Mouse (Mus musculus) cerebellum, adult 11 months (tissue): ENCODE measurements around the gene Tent5c.

Source experiments
- DNase-seq: peaks from one replicate; pipeline ENCODE4 v3.0.0; 2022

Gene Tent5c

GRCm38 (mm10) chr3:100485390-100486132 lies 3.6 kb downstream of the Tent5c start:
- DNase-seq = no peak

GRCm38 (mm10) chr3:100482971-100483610 lies 6.0 kb downstream of the Tent5c start:
- no peak for DNase-seq

DNA sequence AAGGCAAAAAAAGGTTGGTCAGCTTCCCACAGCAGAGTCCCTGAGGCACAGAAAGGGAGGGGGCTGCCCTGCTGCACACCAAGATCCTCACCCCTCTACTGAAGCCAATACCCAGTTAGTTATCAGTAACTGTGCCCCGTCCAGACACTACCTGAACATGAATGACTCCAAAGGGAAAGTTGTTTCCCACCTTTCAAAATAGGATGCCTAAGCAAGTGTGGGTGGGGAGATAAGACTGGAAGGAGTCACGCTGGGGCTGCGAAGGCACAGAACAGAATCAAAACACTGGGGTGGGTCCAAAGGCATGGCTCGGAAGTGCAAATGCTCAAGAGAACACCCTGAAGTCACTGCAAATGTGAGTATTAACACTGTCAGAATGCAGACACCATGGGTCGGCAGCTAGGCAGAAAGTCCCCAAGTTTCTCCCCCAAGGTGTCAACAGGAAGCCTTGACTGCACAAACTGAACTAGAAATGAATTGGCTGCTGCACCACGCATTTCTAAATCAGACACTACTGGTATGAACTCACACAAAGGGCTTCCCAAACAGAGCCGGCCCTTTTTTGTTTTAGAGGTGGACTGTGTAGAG lies 6.7 kb downstream of the Tent5c start:
- DNase-seq = no peak

DNA sequence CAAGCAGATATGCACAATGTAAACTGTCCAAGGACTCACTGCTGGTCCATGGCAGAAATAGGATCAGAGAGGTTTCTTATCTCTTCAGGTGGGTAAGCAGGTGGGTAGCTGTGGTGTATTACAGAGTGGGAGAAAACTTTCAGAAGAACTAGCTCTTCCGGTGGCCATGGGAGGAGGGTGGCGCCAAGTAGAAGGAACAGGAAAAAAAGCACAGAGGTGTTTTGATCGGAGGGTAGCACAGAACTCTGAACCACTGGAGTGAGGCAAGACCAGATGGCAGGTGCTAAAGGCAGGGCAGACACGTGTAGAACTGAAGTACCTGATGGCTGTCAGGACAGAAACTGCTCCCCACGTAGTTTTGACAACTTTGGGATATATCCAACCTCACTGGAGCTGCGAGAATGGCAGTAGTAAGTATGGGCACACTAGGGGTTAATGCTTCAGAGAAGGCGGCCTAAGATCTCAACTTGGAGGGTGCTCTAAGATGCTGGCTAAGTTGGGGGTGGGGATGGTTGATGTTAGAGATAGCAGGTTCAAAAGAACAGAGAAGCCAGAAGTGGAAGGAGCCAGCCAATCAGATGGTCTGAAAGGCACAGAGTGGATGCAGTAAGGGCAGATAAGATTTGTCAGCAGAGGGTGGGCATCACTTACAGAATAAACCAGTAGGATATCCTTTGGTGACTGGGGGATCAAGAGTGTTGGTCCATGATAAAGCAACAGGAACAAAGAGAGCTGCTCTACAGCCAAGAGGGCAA lies 8.7 kb downstream of the Tent5c start:
- no peak for DNase-seq

- no peak for DNase-seq
Observed at GRCm38 (mm10) chr3:100474950-100475472, 14.1 kb downstream of the Tent5c start.

DNA sequence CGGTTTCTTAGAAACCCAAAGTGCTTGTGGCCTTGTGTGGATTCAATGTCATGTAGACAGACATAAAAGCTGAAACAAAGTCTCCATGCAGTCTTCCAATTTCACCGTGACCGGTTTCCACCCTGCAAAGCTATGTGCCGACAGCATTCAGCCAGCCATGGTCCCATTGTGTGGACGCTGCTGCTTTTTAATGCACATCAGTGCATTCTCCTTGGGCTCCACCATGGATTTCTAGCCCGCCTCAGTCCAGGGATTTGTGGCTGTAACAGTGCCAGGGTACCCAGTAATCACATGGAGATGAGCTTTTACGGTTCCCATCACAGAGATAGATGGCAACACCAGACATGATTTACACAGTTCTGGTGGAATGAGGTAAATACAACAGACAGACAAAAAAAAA lies 14.6 kb downstream of the Tent5c start:
- no peak for DNase-seq

- DNase-seq = no peak
Observed at GRCm38 (mm10) chr3:100473146-100473545, 16.0 kb downstream of the Tent5c start.

- DNase-seq = no peak
Observed at GRCm38 (mm10) chr3:100470902-100471301, 18.2 kb downstream of the Tent5c start.

GRCm38 (mm10) chr3:100470101-100470500 lies 19.0 kb downstream of the Tent5c start:
- no peak for DNase-seq

- no peak for DNase-seq
Observed at GRCm38 (mm10) chr3:100466551-100466950, 22.6 kb downstream of the Tent5c start.

DNA sequence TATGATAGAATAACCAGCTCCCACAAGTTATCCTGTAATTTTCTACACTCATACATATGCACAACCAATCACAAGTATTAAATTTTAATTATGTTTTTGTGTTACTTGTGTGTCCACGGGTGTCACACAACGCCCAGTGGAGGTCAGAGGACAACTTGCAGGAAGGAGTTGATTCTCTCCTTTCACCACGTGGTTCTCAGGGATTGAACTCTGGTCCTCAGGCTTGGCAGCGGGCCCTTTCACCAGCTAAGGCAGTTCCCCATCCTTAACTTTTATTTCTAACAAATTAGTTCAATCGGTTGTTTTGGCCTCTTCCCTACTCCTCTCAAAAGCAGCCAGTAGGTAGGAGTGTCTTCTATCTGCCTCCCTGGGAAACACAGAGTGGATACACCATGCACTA lies 24.5 kb downstream of the Tent5c start:
- no peak for DNase-seq

- no peak for DNase-seq
Observed at GRCm38 (mm10) chr3:100463959-100464265, 25.2 kb downstream of the Tent5c start.

GRCm38 (mm10) chr3:100463160-100463958 lies 25.8 kb downstream of the Tent5c start:
- no peak for DNase-seq

GRCm38 (mm10) chr3:100462235-100463083 lies 26.7 kb downstream of the Tent5c start:
- DNase-seq = no peak

DNA sequence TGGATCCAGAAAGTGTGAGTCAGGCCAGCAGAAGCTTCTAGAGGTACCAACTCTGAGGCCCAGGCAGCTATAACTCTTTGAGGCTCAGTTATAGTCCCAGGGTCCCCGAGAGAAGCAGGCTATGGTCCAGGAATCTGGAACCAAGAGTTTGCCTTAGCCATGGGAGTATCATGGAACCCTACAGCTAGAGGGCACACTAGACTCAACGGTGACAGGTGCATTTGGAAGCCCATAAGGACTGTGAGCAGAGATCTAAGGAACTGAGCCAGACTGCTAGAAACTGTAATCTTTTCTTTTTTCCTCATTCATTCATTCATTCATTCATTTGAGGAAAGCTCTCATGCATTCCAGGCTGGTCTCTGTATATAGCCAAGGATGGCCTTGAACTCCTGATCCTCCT lies 28.6 kb downstream of the Tent5c start:
- no peak for DNase-seq

DNA sequence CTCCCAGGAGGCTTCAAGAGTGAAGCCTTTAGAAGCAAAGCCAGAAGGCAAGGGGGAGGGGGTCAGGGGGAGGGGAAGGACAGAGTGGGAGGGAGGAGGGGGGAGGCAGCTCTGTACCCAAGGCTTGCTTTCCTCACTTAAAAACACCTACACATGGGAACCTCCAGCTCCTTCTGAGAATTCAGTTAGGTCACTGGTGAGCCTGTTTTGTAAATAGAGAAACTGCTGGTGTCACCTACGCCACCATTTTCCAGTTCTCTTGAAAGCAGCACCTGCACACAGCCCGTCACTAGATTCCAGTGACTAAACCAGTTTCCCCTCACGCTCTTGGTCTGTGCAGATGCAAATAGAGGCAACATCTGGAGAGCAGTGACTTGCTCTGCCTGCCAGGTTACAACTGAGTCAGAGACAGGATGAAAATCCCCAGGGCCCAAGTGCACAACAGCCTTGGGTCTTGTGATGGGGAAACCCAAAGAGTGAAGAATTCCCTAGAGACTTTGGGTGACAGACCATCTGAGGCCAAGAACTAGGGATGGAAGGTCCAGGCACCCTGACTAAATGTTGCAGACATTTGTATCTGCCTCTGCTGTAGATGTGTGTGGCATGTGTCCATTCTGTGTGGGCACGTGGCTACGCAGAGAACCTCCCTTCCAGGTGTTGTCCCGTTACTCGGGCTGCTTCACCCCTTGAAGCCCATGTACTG lies 45.2 kb downstream of the Tent5c start:
- DNase-seq = no peak

DNA sequence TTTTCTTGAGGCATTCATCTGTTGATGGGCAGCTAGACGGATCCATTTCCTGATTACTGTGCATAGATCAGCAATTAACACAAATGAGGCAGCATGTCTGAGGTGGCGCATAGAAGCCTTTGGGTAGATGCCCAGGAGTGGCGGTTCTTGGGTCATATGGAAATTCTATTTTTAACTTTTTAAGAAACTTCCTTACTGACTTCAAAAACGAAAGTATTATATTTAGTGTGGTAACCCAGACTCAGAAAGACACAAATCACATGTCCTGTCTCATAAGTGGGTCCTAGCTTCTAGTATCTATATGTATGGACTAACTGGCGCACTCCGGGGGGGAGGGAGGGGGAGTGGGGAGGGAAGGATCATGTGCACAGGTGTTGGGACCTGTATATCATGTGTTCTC lies 46.6 kb downstream of the Tent5c start:
- DNase-seq = no peak

DNA sequence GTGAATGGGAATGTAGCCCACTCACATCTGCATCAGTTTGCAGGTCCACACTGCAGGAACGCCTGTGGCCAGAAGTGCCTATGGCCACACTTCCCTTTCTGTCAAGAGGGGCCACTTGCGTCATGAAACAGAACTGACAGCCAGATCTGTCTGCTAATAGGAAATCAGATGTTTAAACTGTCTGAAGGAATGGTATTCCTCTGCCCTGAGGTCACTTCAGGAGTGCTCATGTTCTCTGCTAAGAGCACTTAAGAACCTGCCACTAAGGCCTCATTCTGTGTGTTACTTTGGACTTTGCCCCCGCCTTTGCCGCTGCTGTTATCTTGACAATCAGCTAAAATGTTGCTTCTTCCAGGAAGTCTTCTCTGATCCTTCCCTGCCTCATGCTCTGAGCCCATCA lies 48.4 kb downstream of the Tent5c start:
- no peak for DNase-seq

GRCm38 (mm10) chr3:100440009-100440408 lies 49.1 kb downstream of the Tent5c start:
- DNase-seq = no peak

- no peak for DNase-seq
Observed at GRCm38 (mm10) chr3:100439088-100439487, 50.0 kb downstream of the Tent5c start.

GRCm38 (mm10) chr3:100438461-100439002 lies 50.6 kb downstream of the Tent5c start:
- no peak for DNase-seq
